Mouse (Mus musculus): ENCODE measurements around the gene Dus1l. TPM values are rescaled to one million over a fixed set of nuclear protein-coding genes. Genes with fewer than 3 reads are reported as not detected.
"Not testable (repeated sequence)": the region's sequence is repeated elsewhere in the genome, so short reads cannot be mapped to it uniquely, and the experiment has no call there.

Dus1l gene
- polyA plus RNA-seq, 1 experiment from 2014 or later, result 99.2 TPM

DNA sequence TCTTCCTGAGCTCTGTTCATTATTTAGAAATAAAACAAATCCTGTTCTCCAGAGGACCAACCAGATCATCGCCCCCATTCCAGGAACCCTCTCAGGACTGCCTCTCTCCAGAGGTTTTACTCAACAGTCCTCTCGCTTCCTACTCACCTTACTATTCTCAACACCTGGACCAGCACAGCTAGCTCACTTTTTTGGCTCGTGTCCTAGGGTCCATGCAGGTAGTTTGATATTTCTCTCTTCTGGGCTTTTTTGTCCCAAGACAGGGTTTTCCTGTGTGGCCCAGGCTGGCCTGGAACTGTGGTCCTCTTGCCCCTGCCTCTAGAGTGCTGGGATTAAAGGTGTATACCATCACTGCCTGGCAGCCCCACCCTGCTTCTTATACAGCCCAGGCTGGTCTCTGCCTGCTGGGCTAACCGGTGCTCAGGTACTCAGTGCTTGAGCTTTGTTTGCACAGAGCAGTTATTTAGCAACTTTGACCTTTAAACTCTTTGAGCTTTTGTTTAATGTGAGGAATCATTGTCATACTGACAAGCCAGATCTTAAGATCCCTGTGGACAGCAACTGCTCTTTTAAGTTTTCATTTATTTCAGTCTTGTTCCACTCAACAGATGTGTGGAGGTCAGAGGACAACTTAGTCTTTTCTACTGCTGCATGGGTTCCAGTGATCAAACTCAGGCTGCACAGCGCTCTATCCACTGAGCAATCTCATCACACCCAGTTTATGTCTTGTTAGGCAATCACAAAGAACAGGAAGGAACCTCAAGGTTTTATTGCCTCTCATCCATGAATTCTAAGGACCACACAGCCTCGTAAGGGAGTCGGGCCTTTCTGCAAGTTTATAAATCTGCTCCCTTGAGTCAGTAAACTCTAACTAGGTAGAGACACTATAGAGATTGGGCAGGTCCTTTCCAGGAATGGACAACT is 9.4 kb upstream of the Dus1l start:
- Histone ChIP-seq H3K4me3 (no peak overlapping the region), H3K36me3 (peaks cover 60% of the 10 kb centered on the region), H3K27ac (replicated peaks) (no peak overlapping the region), H3K4me1 (peaks cover under 1% of the 10 kb centered on the region; the same call in 1 of the 2 replicates), H3K27me3 (ENCODE audit: low read depth, poor library complexity, severe bottlenecking) (no peaks in the 10 kb centered on the region), H3K9me3 (replicated peaks) (no peaks in the 10 kb centered on the region)
- no peak for DNase-seq (ENCODE audit: low spot score)
- 90% methylated on average over 7 of the region's 7 CpGs for WGBS

GRCm38 (mm10) chr11:120804769-120805168 is 8.6 kb upstream of the Dus1l start:
- 89% methylated on average over 4 of the region's 4 CpGs for WGBS

GRCm38 (mm10) chr11:120804274-120804673 is 8.1 kb upstream of the Dus1l start:
- Histone ChIP-seq H3K27me3 (ENCODE audit: low read depth, poor library complexity, severe bottlenecking) (no peaks in the 10 kb centered on the region), H3K27ac (replicated peaks) (no peak overlapping the region), H3K9me3 (replicated peaks) (no peaks in the 10 kb centered on the region), H3K4me1 (peaks cover 11% of the 10 kb centered on the region), H3K4me3 (no peak overlapping the region), H3K36me3 (peaks cover 46% of the 10 kb centered on the region)
- no peak for DNase-seq (ENCODE audit: low spot score)
- WGBS, result 79% methylated on average over 7 of the region's 7 CpGs

More at GRCm38 (mm10) chr11:120804769-120805168, 8.6 kb upstream of the Dus1l start:
- Histone ChIP-seq H3K36me3 (peaks cover 51% of the 10 kb centered on the region), H3K4me3 (no peak overlapping the region), H3K27me3 (ENCODE audit: low read depth, poor library complexity, severe bottlenecking) (no peaks in the 10 kb centered on the region), H3K4me1 (peaks cover 9% of the 10 kb centered on the region), H3K27ac (replicated peaks) (no peak overlapping the region), H3K9me3 (replicated peaks) (no peaks in the 10 kb centered on the region)
- no peak for DNase-seq (ENCODE audit: low spot score)

DNA sequence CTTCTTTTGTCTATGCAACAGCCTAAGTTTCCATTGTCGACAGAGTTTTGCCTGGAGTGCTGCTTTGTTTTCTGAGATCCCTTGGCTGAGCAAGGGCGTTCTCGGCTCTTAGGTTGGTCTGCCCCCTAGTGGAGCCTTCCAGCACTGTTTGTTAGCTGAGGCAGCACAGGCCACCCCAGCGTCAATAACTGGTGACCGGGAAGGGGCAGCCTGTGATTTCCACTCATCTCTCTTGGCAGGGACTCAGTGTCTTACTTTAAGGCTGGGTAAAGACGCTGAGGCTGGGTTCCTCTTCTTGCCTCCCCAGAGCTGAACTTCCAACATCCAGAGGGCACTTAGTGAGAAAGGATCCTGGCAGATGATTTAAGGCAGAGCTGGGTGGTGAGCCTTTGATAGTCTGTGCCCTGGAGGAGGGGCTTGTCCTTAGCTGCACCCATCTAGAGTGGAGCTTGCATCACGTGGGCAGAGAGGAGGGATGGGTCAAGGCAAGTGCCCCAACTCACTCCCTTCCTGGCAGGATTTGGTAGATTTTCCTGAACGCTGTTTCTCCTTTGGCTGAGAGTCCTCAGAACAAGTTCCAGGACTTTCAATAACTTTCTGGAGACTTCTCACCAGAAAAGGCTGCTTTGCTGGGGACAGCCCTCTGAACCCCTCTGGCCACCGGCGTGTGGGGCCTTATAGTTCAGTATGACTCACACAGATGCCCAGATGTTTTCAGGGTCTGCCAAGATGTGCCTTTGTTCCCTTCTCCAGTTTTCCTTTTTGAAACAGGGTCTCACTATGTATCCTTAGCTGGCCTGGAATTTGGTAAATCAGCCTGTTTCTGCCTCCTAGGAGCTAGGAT is 4.1 kb upstream of the Dus1l start:
- Histone ChIP-seq H3K9me3 (replicated peaks) (no peaks in the 10 kb centered on the region), H3K4me3 (peak overlapping the region; percentile 27), H3K27ac (replicated peaks) (peak overlapping the region; percentile 80), H3K4me1 (peaks cover 25% of the 10 kb centered on the region), H3K27me3 (ENCODE audit: low read depth, poor library complexity, severe bottlenecking) (no peaks in the 10 kb centered on the region), H3K36me3 (peaks cover 7% of the 10 kb centered on the region)
- WGBS, result 12% methylated on average over 10 of the region's 10 CpGs
- DNase-seq (ENCODE audit: low spot score), result peak; percentile 90

- WGBS, result 77% methylated on average over 6 of the region's 6 CpGs
- H3K36me3 ChIP-seq, result peaks cover 5% of the 10 kb centered on the region
- H3K4me3 ChIP-seq, result peak overlapping the region; percentile 27; the same call in 1 of the 2 replicates
- no peaks in the 10 kb centered on the region for H3K27me3 ChIP-seq (ENCODE audit: low read depth, poor library complexity, severe bottlenecking)
- H3K27ac ChIP-seq (replicated peaks), result peak overlapping the region; percentile 80
- no peaks in the 10 kb centered on the region for H3K9me3 ChIP-seq (replicated peaks)
- peaks cover 34% of the 10 kb centered on the region for H3K4me1 ChIP-seq
- DNase-seq (ENCODE audit: low spot score), result no peak
Observed at GRCm38 (mm10) chr11:120799316-120799890, 3.2 kb upstream of the Dus1l start.

- no peak for DNase-seq (ENCODE audit: low spot score)
- Histone ChIP-seq H3K4me3 (no peak overlapping the region), H3K4me1 (peaks cover 37% of the 10 kb centered on the region), H3K9me3 (replicated peaks) (no peaks in the 10 kb centered on the region), H3K36me3 (peaks cover 17% of the 10 kb centered on the region), H3K27ac (replicated peaks) (no peak overlapping the region), H3K27me3 (ENCODE audit: low read depth, poor library complexity, severe bottlenecking) (no peaks in the 10 kb centered on the region)
- 88% methylated on average over 3 of the region's 3 CpGs for WGBS
Observed at GRCm38 (mm10) chr11:120798244-120798643, 2.0 kb upstream of the Dus1l start.

DNA sequence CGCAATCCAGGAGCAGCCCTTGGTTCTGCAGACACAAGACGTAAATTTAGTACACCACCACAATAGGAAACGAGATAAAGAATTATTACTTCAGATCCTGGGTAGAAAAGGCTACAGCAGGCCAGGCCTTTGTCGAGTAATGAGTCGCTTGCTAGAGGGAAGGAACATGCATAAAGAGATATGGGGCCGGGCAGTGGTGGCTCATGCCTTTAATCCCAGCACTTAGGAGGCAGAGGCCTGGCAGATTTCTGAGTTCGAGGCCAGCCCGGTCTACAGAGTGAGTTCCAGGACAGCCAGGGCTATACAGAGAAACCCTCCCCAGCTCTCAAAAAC is 377 bp upstream of the Dus1l start:
- no peak for DNase-seq (ENCODE audit: low spot score)
- Histone ChIP-seq H3K9me3 (replicated peaks) (no peaks in the 10 kb centered on the region), H3K4me1 (peaks cover 37% of the 10 kb centered on the region), H3K27ac (replicated peaks) (peak overlapping the region; percentile 87), H3K4me3 (peak overlapping the region; percentile 86), H3K36me3 (peaks cover 33% of the 10 kb centered on the region), H3K27me3 (ENCODE audit: low read depth, poor library complexity, severe bottlenecking) (no peaks in the 10 kb centered on the region)
- WGBS, result 33% methylated on average over 8 of the region's 8 CpGs

DNA sequence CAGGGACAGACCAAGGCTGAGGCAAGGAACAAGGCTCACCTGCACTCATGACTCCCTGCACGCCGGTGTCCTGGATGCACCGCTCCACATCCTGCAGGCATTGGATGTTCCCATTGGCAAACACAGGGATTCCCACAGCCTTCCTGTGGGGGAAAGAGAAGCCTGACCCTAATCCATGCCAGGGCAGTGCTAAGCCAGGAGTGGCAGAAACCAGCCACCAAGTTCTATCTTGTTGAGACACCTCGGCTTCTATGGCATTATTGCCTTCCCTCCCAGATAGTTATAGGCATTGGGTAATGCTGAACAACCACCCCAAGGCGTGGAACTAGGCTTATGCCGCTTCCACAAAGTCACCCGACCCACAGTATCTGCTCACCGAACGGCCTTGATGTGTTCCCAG is 3.6 kb downstream of the Dus1l start:
- Histone ChIP-seq H3K27ac (replicated peaks) (no peak overlapping the region), H3K27me3 (ENCODE audit: low read depth, poor library complexity, severe bottlenecking) (no peaks in the 10 kb centered on the region), H3K36me3 (peaks cover 71% of the 10 kb centered on the region), H3K9me3 (replicated peaks) (no peaks in the 10 kb centered on the region), H3K4me1 (peaks cover 26% of the 10 kb centered on the region), H3K4me3 (no peak overlapping the region)
- DNase-seq (ENCODE audit: low spot score), result no peak
- WGBS, result 91% methylated on average over 9 of the region's 9 CpGs

DNA sequence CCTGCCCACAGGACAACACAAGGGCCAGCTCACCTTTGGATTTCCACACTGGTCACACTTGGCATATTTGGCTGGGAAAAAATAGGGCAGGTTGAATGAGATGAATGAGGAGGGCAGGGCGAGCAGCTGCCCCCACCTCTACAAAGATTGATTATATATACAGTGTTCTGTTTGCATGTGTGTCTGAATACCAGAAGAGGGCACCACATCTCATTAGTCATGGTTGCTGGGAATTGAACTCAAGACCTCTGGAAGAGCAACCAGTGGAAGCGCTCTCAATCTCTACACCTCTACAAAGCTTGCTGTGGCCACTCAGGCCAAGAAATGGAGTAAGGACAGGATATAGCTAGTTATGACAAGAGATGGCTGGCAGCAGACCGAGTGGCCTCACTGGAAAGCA is 6.4 kb downstream of the Dus1l start:
- WGBS, result 96% methylated on average over 3 of the region's 3 CpGs
- Histone ChIP-seq H3K27me3 (ENCODE audit: low read depth, poor library complexity, severe bottlenecking) (no peaks in the 10 kb centered on the region), H3K4me3 (no peak overlapping the region), H3K4me1 (peaks cover 20% of the 10 kb centered on the region), H3K36me3 (peaks cover 96% of the 10 kb centered on the region), H3K27ac (replicated peaks) (no peak overlapping the region), H3K9me3 (replicated peaks) (no peaks in the 10 kb centered on the region)
- DNase-seq (ENCODE audit: low spot score), result no peak

DNA sequence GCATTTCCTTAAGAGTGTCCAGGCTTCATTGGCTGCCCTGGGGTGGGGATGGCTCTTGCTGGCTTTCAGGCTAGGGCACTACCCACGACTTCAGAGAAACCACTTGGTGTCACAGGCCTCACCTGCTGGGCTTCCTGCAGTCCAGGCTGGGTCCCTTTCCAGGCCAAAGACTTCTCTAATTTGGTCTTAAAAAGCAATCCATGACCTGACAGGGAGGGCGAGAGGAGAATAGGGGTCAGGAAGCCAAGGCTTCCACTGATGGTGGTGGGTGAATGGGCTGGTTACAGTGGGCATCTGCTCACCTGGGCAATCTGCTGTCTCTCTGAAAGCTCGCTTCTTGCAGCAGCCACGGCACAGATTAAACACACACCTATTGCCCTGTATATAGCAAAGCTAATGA is 6.8 kb downstream of the Dus1l start:
- H3K4me1 ChIP-seq, result peaks cover 19% of the 10 kb centered on the region
- no peak overlapping the region for H3K4me3 ChIP-seq
- no peaks in the 10 kb centered on the region for H3K9me3 ChIP-seq (replicated peaks)
- WGBS, result 87% methylated on average over 4 of the region's 4 CpGs
- no peaks in the 10 kb centered on the region for H3K27me3 ChIP-seq (ENCODE audit: low read depth, poor library complexity, severe bottlenecking)
- peaks cover 92% of the 10 kb centered on the region for H3K36me3 ChIP-seq
- no peak for DNase-seq (ENCODE audit: low spot score)
- H3K27ac ChIP-seq (replicated peaks), result no peak overlapping the region

DNA sequence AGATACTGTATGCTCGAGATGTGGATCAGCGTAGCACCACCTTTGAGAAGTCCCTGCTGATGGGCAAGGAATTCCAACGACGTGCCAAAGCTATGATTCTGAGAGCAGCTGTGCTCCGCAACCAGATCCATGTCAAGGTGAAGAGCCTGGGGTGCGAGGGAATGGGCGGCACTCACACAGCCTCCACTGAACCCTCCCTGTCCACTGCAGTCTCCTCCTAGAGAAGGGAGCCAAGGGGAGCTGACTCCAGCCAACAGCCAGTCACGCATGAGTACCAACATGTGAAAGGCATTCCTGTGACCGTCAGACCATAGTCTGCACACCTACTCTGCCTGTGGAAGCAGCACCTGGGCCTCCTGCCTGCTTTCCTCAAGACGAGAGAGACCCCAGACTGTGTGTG is 7.7 kb downstream of the Dus1l start:
- H3K27me3 ChIP-seq (ENCODE audit: low read depth, poor library complexity, severe bottlenecking); H3K27ac ChIP-seq (replicated peaks); H3K4me3 ChIP-seq; H3K9me3 ChIP-seq (replicated peaks); DNase-seq (ENCODE audit: low spot score): not testable (repeated sequence)
- peaks cover 83% of the 10 kb centered on the region for H3K36me3 ChIP-seq
- 91% methylated on average over 9 of the region's 10 CpGs for WGBS
- peaks cover 21% of the 10 kb centered on the region for H3K4me1 ChIP-seq

GRCm38 (mm10) chr11:120785145-120785544 is 11.1 kb downstream of the Dus1l start:
- WGBS, result 41% methylated on average over 9 of the region's 9 CpGs
- no peak for DNase-seq (ENCODE audit: low spot score)
- Histone ChIP-seq H3K27me3 (ENCODE audit: low read depth, poor library complexity, severe bottlenecking) (peaks cover 11% of the 10 kb centered on the region), H3K9me3 (replicated peaks) (no peaks in the 10 kb centered on the region), H3K4me3 (peak overlapping the region; percentile 100), H3K36me3 (peaks cover 74% of the 10 kb centered on the region), H3K4me1 (peaks cover 30% of the 10 kb centered on the region), H3K27ac (replicated peaks) (peak overlapping the region; percentile 88)
